Comparison of ENCODE assay signal across 10 mouse cellular contexts in genomic region chr6:97458358-97458757, GRCm38 (mm10).
DNase-seq lines count a peak whose midpoint lies in the region; ATAC-seq lines count a peak whose summit lies in the region.
"Had no signal": no experiment of that assay in that cellular context is flagged by ENCODE, and none has a peak within 500 bp of the region (broad histone marks: within the 10 kb centered on the region; RNA-seq: fewer than 3 reads in every experiment).

No protein-coding gene starts in this region.

- peak overlapping the region; percentile 33; the same call in 1 of the 2 replicates for H3K27ac ChIP-seq in intestine, embryonic 14.5 days (ENCODE audit: low read depth)
- no peak overlapping the region for H3K27ac ChIP-seq in intestine, embryonic 15.5 days
- no peak overlapping the region for H3K27ac ChIP-seq in forebrain, embryonic 13.5 days
- no peak overlapping the region; the same call in 1 of the 2 replicates for H3K27ac ChIP-seq in liver, embryonic 16.5 days (ENCODE audit: low read length)

- H3K36me3 ChIP-seq in intestine, embryonic 14.5 days (ENCODE audit: control insufficient read depth, insufficient read depth, low read length) = no peaks in the 10 kb centered on the region
- no peaks in the 10 kb centered on the region for H3K36me3 ChIP-seq in intestine, embryonic 15.5 days
- no peaks in the 10 kb centered on the region for H3K36me3 ChIP-seq in forebrain, embryonic 13.5 days (ENCODE audit: poor library complexity, severe bottlenecking)
- H3K36me3 ChIP-seq in liver, embryonic 16.5 days (ENCODE audit: control insufficient read depth, insufficient read depth) = no peaks in the 10 kb centered on the region

- H3K27me3 ChIP-seq in intestine, embryonic 14.5 days (replicated peaks; ENCODE audit: control insufficient read depth, insufficient read depth, low read length) = no peaks in the 10 kb centered on the region
- H3K27me3 ChIP-seq in intestine, embryonic 15.5 days (replicated peaks) = no peaks in the 10 kb centered on the region
- H3K27me3 ChIP-seq in forebrain, embryonic 13.5 days = no peaks in the 10 kb centered on the region
- no peaks in the 10 kb centered on the region for H3K27me3 ChIP-seq in liver, embryonic 16.5 days (ENCODE audit: control insufficient read depth, insufficient read depth, low read depth, low read length)
- H3K27me3 ChIP-seq: CH12.LX had no signal

- H3K9ac ChIP-seq in intestine, embryonic 14.5 days (ENCODE audit: low read length) = no peak overlapping the region
- no peak overlapping the region for H3K9ac ChIP-seq in intestine, embryonic 15.5 days
- 0 out of 2 replicates have a peak overlapping the region, but pooled peaks have one; percentile 12 for H3K9ac ChIP-seq in forebrain, embryonic 13.5 days
- no peak overlapping the region for H3K9ac ChIP-seq in liver, embryonic 16.5 days (ENCODE audit: low read depth, low read length)

- H3K4me2 ChIP-seq in intestine, embryonic 14.5 days (ENCODE audit: low read length) = no peak overlapping the region
- H3K4me2 ChIP-seq in intestine, embryonic 15.5 days (replicated peaks) = no peak overlapping the region
- H3K4me2 ChIP-seq in forebrain, embryonic 13.5 days = peak overlapping the region; percentile 21
- H3K4me2 ChIP-seq in liver, embryonic 16.5 days (ENCODE audit: low read depth, low read length) = 0 out of 2 replicates have a peak overlapping the region, but pooled peaks have one; percentile 17

- DNase-seq in intestine, embryonic 14.5 days (ENCODE audit: low spot score) = no peak
- peak; percentile 19 for DNase-seq in MN1 (ENCODE audit: low spot score)
- DNase-seq in ovary, postnatal 36 days (ENCODE audit: low spot score) = no peak
- DNase-seq in B cell, adult 2 months = no peak
- no peak for DNase-seq in urinary bladder, postnatal 10 days (ENCODE audit: low spot score)
- DNase-seq: cerebellum, adult 18-20 months had no signal

- WGBS in intestine, embryonic 14.5 days = 67% methylated on average over 9 of the region's 9 CpGs
- 66% methylated on average over 9 of the region's 9 CpGs for WGBS in intestine, embryonic 15.5 days
- WGBS in forebrain, embryonic 13.5 days = 2% methylated on average over 9 of the region's 9 CpGs
- 37% methylated on average over 9 of the region's 9 CpGs for WGBS in liver, embryonic 16.5 days (ENCODE audit: insufficient replicate concordance)

- 0 out of 2 replicates have a peak, but pooled peaks cover 2% of the 10 kb centered on the region for H3K4me1 ChIP-seq in intestine, embryonic 14.5 days (replicated peaks; ENCODE audit: control insufficient read depth, insufficient read depth, low read length)
- H3K4me1 ChIP-seq in intestine, embryonic 15.5 days (replicated peaks) = no peaks in the 10 kb centered on the region
- peaks cover 42% of the 10 kb centered on the region for H3K4me1 ChIP-seq in forebrain, embryonic 13.5 days
- no peaks in the 10 kb centered on the region for H3K4me1 ChIP-seq in liver, embryonic 16.5 days (ENCODE audit: control insufficient read depth, low read depth, low read length)

- no peaks in the 10 kb centered on the region for H3K9me3 ChIP-seq in intestine, embryonic 14.5 days (ENCODE audit: control insufficient read depth, low read length)
- H3K9me3 ChIP-seq in intestine, embryonic 15.5 days = no peaks in the 10 kb centered on the region
- no peaks in the 10 kb centered on the region for H3K9me3 ChIP-seq in forebrain, embryonic 13.5 days (replicated peaks)
- no peaks in the 10 kb centered on the region for H3K9me3 ChIP-seq in liver, embryonic 16.5 days (replicated peaks; ENCODE audit: control insufficient read depth, low read length)

- 0 out of 2 replicates have a peak overlapping the region, but pooled peaks have one; percentile 6 for H3K4me3 ChIP-seq in intestine, embryonic 14.5 days (ENCODE audit: low read depth, low read length)
- H3K4me3 ChIP-seq in intestine, embryonic 15.5 days (replicated peaks) = no peak overlapping the region
- no peak overlapping the region for H3K4me3 ChIP-seq in forebrain, embryonic 13.5 days
- no peak overlapping the region for H3K4me3 ChIP-seq in liver, embryonic 16.5 days (ENCODE audit: low read depth, low read length)

- ATAC-seq in intestine, embryonic 14.5 days (replicated peaks; ENCODE audit: low FRiP score, low TSS enrichment, low read depth) = no peak
- ATAC-seq in intestine, embryonic 15.5 days = no peak
- no peak; the same call in 1 of the 2 replicates for ATAC-seq in forebrain, embryonic 13.5 days
- no peak for ATAC-seq in liver, embryonic 16.5 days (ENCODE audit: low read depth)

Comparison
In these comparisons a context has a peak if more than half of its experiments do, and no peak if none do; other contexts are left out.
1. H3K4me2 ChIP-seq: peak in forebrain, embryonic 13.5 days (single experiment) and liver, embryonic 16.5 days (single experiment); none in intestine, embryonic 14.5 days (single experiment) and intestine, embryonic 15.5 days (single experiment).